Mouse (Mus musculus): ENCODE results near the gene Hist2h2aa1.

- no peak for TF ChIP-seq CTCF (IDR thresholded peaks at IDR 0.05; ENCODE audit: insufficient read depth, low read length)
- TF ChIP-seq POLR2A (IDR thresholded peaks at IDR 0.05; ENCODE audit: borderline replicate concordance, extremely low read depth, low read depth, low read length): no peak
Measured at GRCm38 (mm10) chr3:96289201-96289600, 43.9 kb downstream of the Hist2h2aa1 start.

Measured in lung, adult 2 months (tissue).